Mouse (Mus musculus) testis, adult 2 months (tissue): Measurements from ENCODE around the gene Flt4.

Experiments used
- CTCF ChIP-seq: fragments of 200-500 bp; IDR thresholded peaks from 2 replicates; pipeline ENCODE4 v1.5.1; 2012; ENCODE audit warnings: low read depth, mild to moderate bottlenecking, inconsistent platforms, low read length, moderate library complexity; ENCODE audit not compliant: control insufficient read depth, insufficient read depth, insufficient replicate concordance
- POLR2A ChIP-seq: fragments of 200-500 bp; IDR thresholded peaks from 2 replicates; pipeline ENCODE4 v1.6.1; 2012; ENCODE audit warnings: low read depth, mild to moderate bottlenecking, inconsistent platforms, low read length, moderate library complexity; ENCODE audit not compliant: control insufficient read depth

DNA sequence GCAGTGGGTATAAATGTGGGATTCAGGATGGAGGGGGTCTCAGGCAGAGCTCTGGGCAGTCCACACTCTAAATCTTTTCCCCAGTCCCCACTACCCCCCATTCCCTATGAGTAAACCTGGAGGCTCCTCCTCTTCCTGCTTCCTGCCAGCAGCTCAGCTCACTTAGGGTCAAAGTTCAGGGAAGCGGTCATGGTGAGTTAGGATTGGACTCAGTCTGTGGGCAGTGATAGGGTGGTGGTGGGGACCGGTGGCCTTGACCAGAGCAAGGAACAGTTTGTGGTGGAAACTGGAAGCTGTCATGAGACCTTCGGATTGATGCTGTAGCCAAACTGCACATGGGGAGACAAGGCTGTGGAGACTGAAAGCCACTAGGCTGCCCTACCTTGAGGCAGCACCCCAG, 15.1 kb downstream of the Flt4 start:
- TF ChIP-seq CTCF (no peak), POLR2A (no peak)
